Mouse (Mus musculus) left cerebral cortex, postnatal 10 days (tissue): Measurements from ENCODE around the gene Kif3c. TPM values are rescaled to one million over a fixed set of nuclear protein-coding genes. Genes with fewer than 3 reads are reported as not detected.
"Not testable (repeated sequence)": the region's sequence is repeated elsewhere in the genome, so short reads cannot be mapped to it uniquely, and the experiment has no call there.

Experiments used
- DNase-seq, 2 experiments: peaks; one replicate each; pipeline ENCODE4 v3.0.0; 2021 to 2022; ENCODE audit warnings: low spot score in 2 of 2, mixed read lengths in 1 of 2; ENCODE audit errors: extremely low spot score in 1 of 2
- intact Hi-C: fragments of 180-260 bp; cut with DNase I; formaldehyde crosslinking; loops from one replicate; pipeline ENCODE4 v1.15.1; 2025
- total RNA-seq, 2 experiments: library from RNA; stranded (reverse); gene quantifications; 2 replicates each; pipeline ENCODE4 v1.2.3; 2021

Kif3c gene
- total RNA-seq, 2 experiments from 2014 or later = 211 to 214 TPM

GRCm38 (mm10) chr12:3366190-3366956, 1.4 kb downstream of the Kif3c start:
- intact Hi-C loops = no loop called here
- DNase-seq = no peak

DNA sequence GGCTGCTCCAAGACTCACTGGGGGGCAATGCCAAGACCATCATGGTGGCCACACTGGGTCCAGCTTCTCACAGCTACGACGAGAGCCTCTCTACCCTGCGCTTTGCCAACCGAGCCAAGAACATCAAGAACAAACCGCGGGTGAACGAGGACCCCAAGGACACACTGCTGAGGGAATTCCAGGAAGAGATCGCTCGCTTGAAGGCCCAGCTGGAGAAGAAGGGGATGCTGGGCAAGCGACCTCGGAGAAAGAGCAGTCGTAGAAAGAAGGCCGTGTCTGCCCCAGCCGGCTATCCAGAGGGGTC, 2.0 kb downstream of the Kif3c start:
- DNase-seq = no peak
- intact Hi-C loops = no loop called here

DNA sequence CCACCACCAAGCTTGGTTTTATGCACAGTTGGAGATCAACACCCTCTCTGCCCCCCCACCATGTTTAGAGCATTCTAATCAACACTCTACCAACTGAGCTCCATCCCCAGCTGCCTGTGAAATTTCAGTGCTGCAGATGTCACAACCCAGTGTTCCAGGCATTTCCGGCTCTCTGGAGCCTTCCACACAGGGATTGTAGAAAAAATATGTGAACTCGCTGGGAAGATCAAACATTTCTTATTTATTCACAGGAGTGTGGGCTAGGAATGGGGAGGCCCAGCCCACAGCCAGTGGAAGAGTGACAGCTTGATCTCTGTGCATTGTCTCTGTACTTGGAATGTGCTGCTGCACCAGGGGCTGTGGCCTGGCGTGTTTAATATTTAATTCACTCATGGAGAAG, 3.8 kb downstream of the Kif3c start:
- no peak for DNase-seq
- intact Hi-C loops = no loop called here

DNA sequence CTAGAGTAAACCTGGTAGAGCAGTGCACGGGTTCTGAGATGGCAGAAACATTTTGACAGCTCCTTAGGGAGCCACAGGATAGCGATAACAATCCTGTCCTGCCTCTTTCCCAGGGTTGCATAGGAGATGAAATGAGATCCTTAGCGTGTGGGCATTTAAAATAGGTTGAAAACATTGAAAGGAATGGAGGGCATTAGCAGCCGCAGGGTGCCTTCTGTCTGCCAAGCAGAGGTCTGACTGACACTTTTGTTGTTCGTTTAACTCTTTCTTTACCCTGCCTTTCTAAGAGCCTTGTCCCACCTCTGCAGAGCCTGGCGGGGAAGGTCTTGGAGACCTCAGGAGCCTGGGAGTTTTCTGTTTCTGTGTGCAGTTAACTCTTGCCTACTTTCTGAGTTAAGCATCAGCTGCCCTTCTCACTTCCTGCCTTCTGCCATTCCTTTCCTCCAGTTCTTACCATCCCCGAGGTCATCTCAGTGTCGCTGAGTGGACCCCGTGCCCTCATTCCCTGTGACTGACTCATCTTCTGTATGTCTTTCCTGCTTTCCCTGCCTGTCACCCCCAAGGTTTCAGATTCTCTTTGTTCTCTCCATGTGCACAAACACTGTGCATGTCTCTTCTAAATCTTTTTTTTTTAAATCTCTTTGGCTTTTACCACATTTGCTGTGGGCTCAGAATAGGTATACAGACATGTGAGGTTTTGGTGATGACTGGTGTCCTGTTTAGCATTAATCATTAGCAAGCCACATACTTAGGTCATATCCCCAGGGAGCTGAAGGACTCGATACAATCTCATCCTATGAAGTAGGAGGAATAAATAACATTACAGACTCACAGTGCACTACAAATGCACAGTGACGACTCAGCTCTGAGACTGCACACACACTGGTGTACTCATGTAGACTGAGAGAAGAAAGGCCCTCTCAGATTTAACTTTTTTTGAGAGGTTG, 6.3 kb downstream of the Kif3c start:
- no peak for DNase-seq
- intact Hi-C loops = no loop called here

GRCm38 (mm10) chr12:3371991-3372390, 7.1 kb downstream of the Kif3c start:
- DNase-seq = no peak
- intact Hi-C loops = no loop called here

GRCm38 (mm10) chr12:3373566-3373965, 8.6 kb downstream of the Kif3c start:
- intact Hi-C loops = no loop called here
- DNase-seq = no peak

DNA sequence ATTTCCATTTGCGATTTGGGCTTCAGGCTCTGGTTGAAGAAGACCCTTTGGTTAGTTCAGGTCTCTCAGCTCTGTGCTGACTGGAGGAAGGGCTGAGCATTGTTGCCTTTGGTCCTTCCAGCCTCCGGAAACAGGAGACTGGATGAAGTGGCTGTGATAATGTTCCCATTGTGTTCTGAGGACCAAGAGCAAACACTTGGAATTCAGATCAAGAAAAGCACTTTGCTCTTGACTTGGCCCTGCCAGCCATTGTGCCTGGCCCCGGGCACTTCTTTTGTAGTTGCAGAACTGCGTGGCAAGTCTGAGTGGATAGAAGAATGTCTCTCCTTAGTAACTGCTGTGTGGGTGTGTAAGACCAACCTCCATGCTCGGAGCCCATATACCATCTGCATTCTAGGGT, 9.6 kb downstream of the Kif3c start:
- intact Hi-C loops = no loop called here
- DNase-seq = no peak

DNA sequence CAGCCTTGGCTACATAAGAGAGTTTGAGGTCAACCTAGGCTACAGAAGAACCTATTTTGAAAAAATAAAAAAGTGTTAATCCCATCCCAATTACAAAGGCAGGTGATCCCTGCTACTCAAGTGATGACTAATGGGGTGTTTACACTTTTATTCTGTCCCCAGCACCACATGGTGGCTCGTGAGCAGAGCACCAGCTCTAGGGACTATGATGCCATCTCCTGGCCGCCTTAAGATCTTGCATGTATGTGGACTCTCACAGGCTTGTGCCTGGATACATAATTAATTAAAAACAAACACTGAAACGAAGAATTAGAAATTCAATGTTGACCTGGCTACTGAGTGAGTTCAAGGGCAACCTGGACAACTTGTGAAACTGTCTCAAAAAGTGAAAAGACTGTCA, 12.3 kb downstream of the Kif3c start:
- no peak for DNase-seq
- intact Hi-C loops = no loop called here

DNA sequence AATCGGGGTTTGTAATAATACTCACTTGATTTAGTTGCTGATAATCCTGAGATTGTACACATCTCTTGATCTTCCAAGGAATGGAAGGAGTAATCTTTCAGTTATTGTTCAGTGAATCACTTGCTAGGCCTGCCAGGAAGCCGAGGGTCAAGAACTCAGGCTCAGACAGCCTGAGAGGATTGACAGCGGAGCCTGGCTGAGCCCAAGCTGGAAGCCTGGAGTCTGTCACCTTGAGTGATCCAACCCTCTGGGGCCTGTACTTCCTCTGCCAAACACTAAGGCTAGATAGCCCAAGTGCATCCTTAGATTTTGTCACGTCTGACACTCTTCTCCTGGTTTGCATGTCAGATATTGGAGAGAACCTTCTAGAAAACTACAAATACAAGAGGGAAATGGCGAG, 12.8 kb downstream of the Kif3c start:
- intact Hi-C loops = no loop called here
- DNase-seq = no peak

DNA sequence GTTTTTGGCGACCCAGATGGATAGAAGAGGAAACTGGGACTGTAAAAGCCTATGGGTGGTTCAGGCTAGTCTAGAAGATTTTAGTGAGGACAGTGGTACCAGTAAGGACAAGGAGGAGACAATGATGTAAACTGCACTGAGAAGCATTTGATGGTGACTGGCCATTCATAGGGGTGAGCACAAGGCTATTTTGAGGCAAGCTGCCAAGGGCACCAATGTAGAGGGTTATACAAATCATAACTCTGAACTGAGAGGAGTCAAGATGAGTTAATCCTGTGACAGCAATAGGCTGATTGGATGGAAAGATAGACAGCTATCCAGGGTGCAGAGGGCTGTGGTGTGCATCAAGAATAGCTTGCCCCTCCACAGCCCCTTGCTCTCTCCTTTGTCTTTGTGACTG, 19.9 kb downstream of the Kif3c start:
- intact Hi-C loops = no loop called here
- DNase-seq = no peak

GRCm38 (mm10) chr12:3385271-3385670, 20.3 kb downstream of the Kif3c start:
- no peak for DNase-seq
- intact Hi-C loops = no loop called here

- peak in 1 of 2 experiments; percentile 53 for DNase-seq
- intact Hi-C loops = no loop called here
Measured at GRCm38 (mm10) chr12:3385940-3386339, 21.0 kb downstream of the Kif3c start.

- intact Hi-C loops = no loop called here
- no peak for DNase-seq
Measured at GRCm38 (mm10) chr12:3387891-3388290, 23.0 kb downstream of the Kif3c start.

- DNase-seq = no peak
- intact Hi-C loops = no loop called here
Measured at GRCm38 (mm10) chr12:3389394-3389793, 24.5 kb downstream of the Kif3c start.

- DNase-seq = no peak
- intact Hi-C loops = no loop called here
Measured at GRCm38 (mm10) chr12:3390071-3390470, 25.1 kb downstream of the Kif3c start.

GRCm38 (mm10) chr12:3390577-3391262, 25.8 kb downstream of the Kif3c start:
- DNase-seq = peak; percentile 73 to 91
- intact Hi-C loops = no loop called here

DNA sequence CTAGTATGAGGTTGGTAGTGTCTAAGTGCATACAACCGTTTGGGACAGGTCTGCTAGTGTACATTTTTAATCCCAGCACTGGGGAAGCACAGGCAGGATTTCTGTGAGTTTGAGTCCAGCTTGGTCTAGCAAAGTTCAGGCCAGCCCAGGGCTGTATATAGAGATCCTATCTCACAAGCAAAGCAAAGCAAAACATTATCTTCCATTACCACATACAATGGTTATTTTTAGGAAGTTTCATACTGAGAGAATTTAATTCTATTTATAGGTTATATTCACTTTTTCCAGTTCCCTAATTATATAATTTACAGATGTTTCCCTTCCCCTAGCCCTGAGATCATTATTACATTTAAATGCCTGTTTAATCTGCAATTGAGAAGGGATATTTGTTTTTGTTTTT, 26.3 kb downstream of the Kif3c start:
- DNase-seq = no peak
- intact Hi-C loops = no loop called here

DNA sequence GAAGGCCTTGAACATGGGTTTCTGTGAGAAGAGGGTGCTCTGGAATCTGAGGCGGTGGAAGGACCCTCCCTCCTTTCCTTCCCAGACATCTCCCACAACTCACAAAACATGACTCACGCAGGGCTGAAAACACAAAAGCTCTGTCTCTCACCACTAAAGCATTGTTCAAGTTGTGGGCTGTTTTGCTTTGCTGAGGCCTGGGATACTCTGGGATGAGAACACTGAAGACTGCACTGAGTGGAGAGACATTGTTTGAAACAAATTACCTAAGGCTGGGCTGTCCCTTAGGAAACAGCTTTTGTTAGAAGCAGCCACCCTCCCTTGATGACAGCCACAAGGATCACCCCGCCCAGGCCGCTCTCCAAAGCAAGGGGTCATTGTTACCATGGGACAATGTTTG, 28.2 kb downstream of the Kif3c start:
- intact Hi-C loops = no loop called here
- no peak for DNase-seq

- intact Hi-C loops = no loop called here
- DNase-seq = no peak
Measured at GRCm38 (mm10) chr12:3396931-3397330, 32.0 kb downstream of the Kif3c start.

DNA sequence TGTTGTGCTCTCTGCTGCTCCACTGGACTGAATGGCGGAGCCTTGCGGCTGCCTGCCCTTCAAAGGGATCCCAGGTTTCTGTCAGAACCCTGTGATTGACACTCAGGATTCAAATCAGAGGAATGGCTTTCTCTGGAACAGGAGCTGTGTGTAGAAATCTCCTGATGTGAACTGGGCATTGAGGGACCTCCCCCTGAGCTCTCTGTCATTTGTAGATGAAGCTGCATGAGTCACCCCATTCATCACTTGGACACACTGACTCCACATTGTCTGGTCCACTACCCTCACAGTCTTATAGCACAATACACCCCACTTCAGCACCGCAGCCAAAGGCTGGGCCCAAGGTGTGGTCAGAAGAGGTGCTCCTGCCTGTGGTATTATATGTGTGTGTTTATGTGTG, 40.7 kb downstream of the Kif3c start:
- intact Hi-C loops, DNase-seq: not testable (repeated sequence)
